Mouse (Mus musculus) C2C12 (cell line): Measurements from ENCODE around the gene Lilra6. TPM values are rescaled to one million over a fixed set of nuclear protein-coding genes. Genes with fewer than 3 reads are reported as not detected.
"Not testable (repeated sequence)": the region's sequence is repeated elsewhere in the genome, so short reads cannot be mapped to it uniquely, and the experiment has no call there.

Source experiments
- H3K27me3 ChIP-seq: one replicate; pipeline ENCODE4 v1.6.1; 2011; ENCODE audit not compliant: control insufficient read depth, insufficient read depth, insufficient read length
- H3K36me3 ChIP-seq: one replicate; pipeline ENCODE4 v1.6.1; 2011; ENCODE audit not compliant: control insufficient read depth, insufficient read depth
- H3K4me3 ChIP-seq: one replicate; pipeline ENCODE4 v1.5.1; 2011; ENCODE audit warnings: mild to moderate bottlenecking, control low read depth; ENCODE audit not compliant: poor library complexity, insufficient read depth, severe bottlenecking
- H3K79me2 ChIP-seq: one replicate; pipeline ENCODE4 v1.6.1; 2011; ENCODE audit not compliant: control insufficient read depth, insufficient read depth
- H3K79me3 ChIP-seq: one replicate; pipeline ENCODE4 v1.6.1; 2011; ENCODE audit warnings: low read depth, control low read depth
- H3ac ChIP-seq: one replicate; pipeline ENCODE3; 2011; ENCODE audit warnings: low read depth; ENCODE audit not compliant: control insufficient read depth, insufficient read length
- CEBPB ChIP-seq: IDR thresholded peaks from one replicate; pipeline ENCODE4 v1.6.1; 2011; ENCODE audit warnings: low read depth, mild to moderate bottlenecking, control low read depth, moderate library complexity
- CTCF ChIP-seq: IDR thresholded peaks from one replicate; pipeline ENCODE4 v1.5.1; 2011; ENCODE audit not compliant: control insufficient read depth, insufficient read depth, insufficient read length
- FOSL1 ChIP-seq: IDR thresholded peaks from one replicate; pipeline ENCODE4 v1.8.0; 2011; ENCODE audit warnings: mild to moderate bottlenecking, low read length; ENCODE audit not compliant: poor library complexity, insufficient read depth, severe bottlenecking
- MAX ChIP-seq: IDR thresholded peaks from one replicate; pipeline ENCODE4 v1.6.1; 2011; ENCODE audit warnings: mild to moderate bottlenecking, control low read depth
- MYOD1 ChIP-seq: IDR thresholded peaks from one replicate; pipeline ENCODE4 v1.6.1; 2011; ENCODE audit warnings: low read depth; ENCODE audit not compliant: control insufficient read depth, insufficient read length
- MYOG ChIP-seq: IDR thresholded peaks from one replicate; pipeline ENCODE4 v1.6.1; 2011; ENCODE audit not compliant: control insufficient read depth, insufficient read length; ENCODE audit errors: extremely low read depth
- USF1 ChIP-seq: IDR thresholded peaks from one replicate; pipeline ENCODE4 v1.6.1; 2011; ENCODE audit warnings: low read depth, mild to moderate bottlenecking, control low read depth, moderate library complexity
- long read RNA-seq, 2 experiments: library from polyadenylated mRNA; unstranded; transcript quantifications; one replicate each; pipeline ENCODE4 v2.0.0; 2019 to 2020
- polyA plus RNA-seq: library from polyadenylated mRNA; unstranded; fragments of >200 nt; fragmentation: generic; extraction: Trizol; gene quantifications from one replicate; pipeline ENCODE4 v1.2.1, GENCODE M21; 2012; ENCODE audit warnings: missing spikeins

Lilra6 gene
- polyA plus RNA-seq = not detected
- long read RNA-seq, experiment 1 = 0 reads
- long read RNA-seq, experiment 2 = 0 reads

DNA sequence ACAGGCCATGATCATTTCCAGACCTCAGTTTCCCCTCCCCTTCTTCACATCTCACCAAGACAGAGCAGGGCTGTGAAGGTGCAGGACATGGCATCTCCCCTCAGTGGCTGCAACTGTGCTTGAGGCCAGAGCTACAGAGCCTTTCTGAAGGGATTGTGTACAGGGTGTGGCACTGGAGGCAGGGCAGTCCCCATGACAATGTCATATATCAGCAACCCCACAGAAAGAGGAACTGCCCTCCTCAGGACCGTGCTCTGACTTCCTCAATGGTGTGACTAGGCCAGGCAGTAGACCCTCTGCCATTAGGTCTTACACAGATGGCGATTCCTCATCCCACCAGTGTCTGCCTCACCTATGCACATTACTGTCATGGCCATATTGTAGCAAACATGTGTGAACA, at the start of gene Lilra6:
Gene Lilra6 (minus strand): TSS at position 117 of the 400 bp plus-strand sequence.
- H3K36me3 ChIP-seq, H3ac ChIP-seq, H3K4me3 ChIP-seq, H3K79me2 ChIP-seq, H3K27me3 ChIP-seq, H3K79me3 ChIP-seq: not testable (repeated sequence)

- Histone ChIP-seq H3K79me3 (no peaks in the 10 kb centered on the region), H3K4me3 (no peak overlapping the region), H3K79me2 (no peaks in the 10 kb centered on the region), H3K36me3 (no peaks in the 10 kb centered on the region), H3ac (no peak overlapping the region), H3K27me3 (no peaks in the 10 kb centered on the region)
- TF ChIP-seq USF1 = no peak
- no peak for TF ChIP-seq CEBPB
- no peak for TF ChIP-seq MAX
- TF ChIP-seq CTCF = no peak
- TF ChIP-seq FOSL1 = no peak
- no peak for TF ChIP-seq MYOD1
- no peak for TF ChIP-seq MYOG
These were observed 46.7 kb upstream of the Lilra6 start for GRCm38 (mm10) chr7:3962017-3962416.

DNA sequence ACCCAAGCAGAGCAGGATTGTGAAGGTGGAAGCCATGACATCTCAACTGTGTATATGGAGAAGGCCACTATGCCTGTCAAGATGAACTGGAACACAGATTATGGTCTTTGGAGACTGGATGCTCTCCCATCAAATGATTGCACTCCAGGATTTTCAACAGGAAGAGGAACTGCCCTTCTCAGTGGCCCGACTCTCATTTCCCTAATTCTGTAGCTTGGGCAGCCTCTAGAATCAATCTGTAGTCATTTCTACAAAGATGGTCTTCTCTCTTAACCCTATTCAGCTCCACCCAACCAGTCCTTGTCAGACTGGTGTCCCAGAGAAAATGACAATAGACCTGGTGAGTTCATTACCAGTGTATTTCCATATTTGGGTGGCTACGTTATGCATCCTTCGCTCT, 42.1 kb upstream of the Lilra6 start:
- no peak overlapping the region for H3ac ChIP-seq
- no peaks in the 10 kb centered on the region for H3K79me2 ChIP-seq
- H3K4me3 ChIP-seq = no peak overlapping the region
- H3K27me3 ChIP-seq = no peaks in the 10 kb centered on the region
- H3K79me3 ChIP-seq = no peaks in the 10 kb centered on the region
- H3K36me3 ChIP-seq = no peaks in the 10 kb centered on the region
- TF ChIP-seq MYOD1 (no peak), FOSL1 (no peak), USF1 (no peak), MYOG (no peak), MAX (no peak), CEBPB (no peak), CTCF (no peak)

- Histone ChIP-seq H3K4me3 (no peak overlapping the region), H3K79me2 (no peaks in the 10 kb centered on the region), H3K27me3 (no peaks in the 10 kb centered on the region), H3K79me3 (no peaks in the 10 kb centered on the region), H3K36me3 (no peaks in the 10 kb centered on the region), H3ac (no peak overlapping the region)
- TF ChIP-seq MAX (no peak), CEBPB (no peak), MYOD1 (no peak), FOSL1 (no peak), USF1 (no peak), CTCF (no peak), MYOG (no peak)
These were observed 33.9 kb upstream of the Lilra6 start for GRCm38 (mm10) chr7:3949159-3949558.

- Histone ChIP-seq H3K4me3 (no peak overlapping the region), H3K27me3 (no peaks in the 10 kb centered on the region), H3K79me3 (no peaks in the 10 kb centered on the region), H3K79me2 (no peaks in the 10 kb centered on the region), H3ac (no peak overlapping the region), H3K36me3 (no peaks in the 10 kb centered on the region)
- TF ChIP-seq MAX = no peak
- no peak for TF ChIP-seq FOSL1
- TF ChIP-seq MYOD1 = no peak
- TF ChIP-seq CTCF = no peak
- no peak for TF ChIP-seq CEBPB
- no peak for TF ChIP-seq USF1
- no peak for TF ChIP-seq MYOG
These were observed 32.9 kb upstream of the Lilra6 start for GRCm38 (mm10) chr7:3948223-3948622.

- Histone ChIP-seq H3K79me2 (no peaks in the 10 kb centered on the region), H3K4me3 (no peak overlapping the region), H3K79me3 (no peaks in the 10 kb centered on the region), H3K27me3 (no peaks in the 10 kb centered on the region), H3K36me3 (no peaks in the 10 kb centered on the region), H3ac (no peak overlapping the region)
- TF ChIP-seq CTCF (no peak), FOSL1 (no peak), USF1 (no peak), CEBPB (no peak), MAX (no peak), MYOD1 (no peak), MYOG (no peak)
These were observed 30.8 kb upstream of the Lilra6 start for GRCm38 (mm10) chr7:3946117-3946516.
